Mouse (Mus musculus) stomach, postnatal 0 days (tissue): ENCODE data around the gene 9330182L06Rik.

Experiments used
- CTCF ChIP-seq: IDR thresholded peaks from 2 replicates; pipeline ENCODE4 v1.5.1; 2016; ENCODE audit warnings: antibody characterized with exemption, low read depth, mild to moderate bottlenecking, moderate library complexity
- EP300 ChIP-seq: optimal IDR thresholded peaks from 2 replicates; pipeline ENCODE3; 2016; ENCODE audit warnings: antibody characterized with exemption

- TF ChIP-seq CTCF (no peak), EP300 (no peak)
These were observed 484 bp downstream of the 9330182L06Rik start for GRCm38 (mm10) chr5:9266280-9266923.
